Mouse (Mus musculus): ENCODE measurements around the gene Snapc3. TPM values are rescaled to one million over a fixed set of nuclear protein-coding genes. Genes with fewer than 3 reads are reported as not detected.

The Snapc3 gene
- total and polyA plus RNA-seq, 2 experiments = 5.2 to 11.5 TPM

DNA sequence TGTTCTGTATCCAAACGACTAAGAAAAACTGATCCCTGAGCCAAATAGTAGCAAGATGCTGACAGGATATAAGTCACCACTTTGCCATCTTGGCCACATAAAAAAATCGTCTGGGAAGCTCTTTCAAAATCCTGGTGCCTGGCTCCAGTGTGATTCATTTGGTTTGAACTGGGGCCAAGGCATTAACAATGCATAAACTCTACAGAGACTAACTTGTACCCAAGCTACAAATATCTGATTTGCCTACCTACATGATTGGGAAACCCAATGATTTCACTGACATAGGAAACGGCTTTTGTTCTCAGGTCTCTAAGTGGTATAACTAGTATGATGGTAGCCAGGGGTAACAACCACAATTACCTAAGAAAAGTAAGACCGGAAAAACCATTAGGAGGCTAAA is 37.3 kb upstream of the Snapc3 start:
- Histone ChIP-seq H3K79me2 (ENCODE audit: control insufficient read depth, insufficient read depth, low read length) (no peaks in the 10 kb centered on the region), H3K9ac (ENCODE audit: low read depth, low read length) (no peak overlapping the region), H3K27me3 (ENCODE audit: control insufficient read depth, insufficient read depth, low read length) (no peaks in the 10 kb centered on the region), H3K36me3 (ENCODE audit: control insufficient read depth, insufficient read depth, low read length) (no peaks in the 10 kb centered on the region), H3K4me3 (ENCODE audit: insufficient read depth, low read depth, low read length) (no peak overlapping the region), H3K27ac (replicated peaks; ENCODE audit: insufficient read depth, low read depth, low read length) (no peak overlapping the region), H3K4me1 (ENCODE audit: control insufficient read depth, insufficient read depth, low read length) (no peaks in the 10 kb centered on the region)
- 77% methylated on average over 4 of the region's 4 CpGs for WGBS
- TF ChIP-seq POLR2A (IDR thresholded peaks at IDR 0.05; ENCODE audit: extremely low read depth, insufficient read depth, low read length) = no peak
- DNase-seq (ENCODE audit: extremely low read depth, low read depth, low spot score) = peak; percentile 3

- TF ChIP-seq POLR2A (IDR thresholded peaks at IDR 0.05; ENCODE audit: extremely low read depth, insufficient read depth, low read length) (no peak), CTCF (IDR thresholded peaks at IDR 0.05; ENCODE audit: low read depth, low read length) (peak; percentile 19; the same call in 1 of the 2 replicates)
- H3K27me3 ChIP-seq (ENCODE audit: control insufficient read depth, insufficient read depth, low read length) = no peaks in the 10 kb centered on the region
- 52% methylated on average over 6 of the region's 6 CpGs for WGBS
- H3K27ac ChIP-seq (replicated peaks; ENCODE audit: insufficient read depth, low read depth, low read length) = no peak overlapping the region
- H3K79me2 ChIP-seq (ENCODE audit: control insufficient read depth, insufficient read depth, low read length) = no peaks in the 10 kb centered on the region
- no peaks in the 10 kb centered on the region for H3K36me3 ChIP-seq (ENCODE audit: control insufficient read depth, insufficient read depth, low read length)
- DNase-seq (ENCODE audit: extremely low read depth, low read depth, low spot score) = peak; percentile 65
- H3K9ac ChIP-seq (ENCODE audit: low read depth, low read length) = no peak overlapping the region
- no peaks in the 10 kb centered on the region for H3K4me1 ChIP-seq (ENCODE audit: control insufficient read depth, insufficient read depth, low read length)
- H3K4me3 ChIP-seq (ENCODE audit: insufficient read depth, low read depth, low read length) = no peak overlapping the region
These were observed 33.5 kb upstream of the Snapc3 start for GRCm38 (mm10) chr4:83383899-83384490.

- Histone ChIP-seq H3K79me2 (ENCODE audit: control insufficient read depth, insufficient read depth, low read length) (no peaks in the 10 kb centered on the region), H3K4me1 (ENCODE audit: control insufficient read depth, insufficient read depth, low read length) (no peaks in the 10 kb centered on the region), H3K27ac (replicated peaks; ENCODE audit: insufficient read depth, low read depth, low read length) (no peak overlapping the region), H3K36me3 (ENCODE audit: control insufficient read depth, insufficient read depth, low read length) (no peaks in the 10 kb centered on the region), H3K4me3 (ENCODE audit: insufficient read depth, low read depth, low read length) (no peak overlapping the region), H3K27me3 (ENCODE audit: control insufficient read depth, insufficient read depth, low read length) (no peaks in the 10 kb centered on the region), H3K9ac (ENCODE audit: low read depth, low read length) (no peak overlapping the region)
- TF ChIP-seq CTCF (IDR thresholded peaks at IDR 0.05; ENCODE audit: low read depth, low read length) (no peak), POLR2A (IDR thresholded peaks at IDR 0.05; ENCODE audit: extremely low read depth, insufficient read depth, low read length) (no peak)
- DNase-seq (ENCODE audit: extremely low read depth, low read depth, low spot score) = no peak
These were observed 32.4 kb upstream of the Snapc3 start for GRCm38 (mm10) chr4:83385091-83385490.

- H3K27me3 ChIP-seq (ENCODE audit: control insufficient read depth, insufficient read depth, low read length) = no peaks in the 10 kb centered on the region
- H3K4me1 ChIP-seq (ENCODE audit: control insufficient read depth, insufficient read depth, low read length) = no peaks in the 10 kb centered on the region
- WGBS = 50% methylated on average over 2 of the region's 2 CpGs
- no peak overlapping the region for H3K9ac ChIP-seq (ENCODE audit: low read depth, low read length)
- DNase-seq (ENCODE audit: extremely low read depth, low read depth, low spot score) = no peak
- H3K4me3 ChIP-seq (ENCODE audit: insufficient read depth, low read depth, low read length) = no peak overlapping the region
- TF ChIP-seq POLR2A (IDR thresholded peaks at IDR 0.05; ENCODE audit: extremely low read depth, insufficient read depth, low read length) (no peak), CTCF (IDR thresholded peaks at IDR 0.05; ENCODE audit: low read depth, low read length) (no peak)
- no peaks in the 10 kb centered on the region for H3K36me3 ChIP-seq (ENCODE audit: control insufficient read depth, insufficient read depth, low read length)
- no peak overlapping the region for H3K27ac ChIP-seq (replicated peaks; ENCODE audit: insufficient read depth, low read depth, low read length)
- no peaks in the 10 kb centered on the region for H3K79me2 ChIP-seq (ENCODE audit: control insufficient read depth, insufficient read depth, low read length)
These were observed 27.0 kb upstream of the Snapc3 start for GRCm38 (mm10) chr4:83390551-83390950.

- no peaks in the 10 kb centered on the region for H3K79me2 ChIP-seq (ENCODE audit: control insufficient read depth, insufficient read depth, low read length)
- no peaks in the 10 kb centered on the region for H3K4me1 ChIP-seq (ENCODE audit: control insufficient read depth, insufficient read depth, low read length)
- H3K36me3 ChIP-seq (ENCODE audit: control insufficient read depth, insufficient read depth, low read length) = no peaks in the 10 kb centered on the region
- DNase-seq (ENCODE audit: extremely low read depth, low read depth, low spot score) = no peak
- H3K27ac ChIP-seq (replicated peaks; ENCODE audit: insufficient read depth, low read depth, low read length) = no peak overlapping the region
- no peaks in the 10 kb centered on the region for H3K27me3 ChIP-seq (ENCODE audit: control insufficient read depth, insufficient read depth, low read length)
- no peak overlapping the region for H3K9ac ChIP-seq (ENCODE audit: low read depth, low read length)
- 55% methylated on average over 3 of the region's 3 CpGs for WGBS
- no peak overlapping the region for H3K4me3 ChIP-seq (ENCODE audit: insufficient read depth, low read depth, low read length)
- TF ChIP-seq POLR2A (IDR thresholded peaks at IDR 0.05; ENCODE audit: extremely low read depth, insufficient read depth, low read length) = no peak
These were observed 25.6 kb upstream of the Snapc3 start for GRCm38 (mm10) chr4:83391956-83392355.

- H3K4me3 ChIP-seq (ENCODE audit: insufficient read depth, low read depth, low read length) = no peak overlapping the region
- no peaks in the 10 kb centered on the region for H3K4me1 ChIP-seq (ENCODE audit: control insufficient read depth, insufficient read depth, low read length)
- WGBS = 94% methylated on average over 1 of the region's 1 CpGs
- H3K27me3 ChIP-seq (ENCODE audit: control insufficient read depth, insufficient read depth, low read length) = no peaks in the 10 kb centered on the region
- no peaks in the 10 kb centered on the region for H3K36me3 ChIP-seq (ENCODE audit: control insufficient read depth, insufficient read depth, low read length)
- TF ChIP-seq POLR2A (IDR thresholded peaks at IDR 0.05; ENCODE audit: extremely low read depth, insufficient read depth, low read length) = no peak
- TF ChIP-seq CTCF (IDR thresholded peaks at IDR 0.05; ENCODE audit: low read depth, low read length) = no peak
- no peak overlapping the region for H3K9ac ChIP-seq (ENCODE audit: low read depth, low read length)
- no peaks in the 10 kb centered on the region for H3K79me2 ChIP-seq (ENCODE audit: control insufficient read depth, insufficient read depth, low read length)
- no peak for DNase-seq (ENCODE audit: extremely low read depth, low read depth, low spot score)
- no peak overlapping the region for H3K27ac ChIP-seq (replicated peaks; ENCODE audit: insufficient read depth, low read depth, low read length)
These were observed 23.8 kb upstream of the Snapc3 start for GRCm38 (mm10) chr4:83393733-83394132.
